Mouse (Mus musculus) midbrain, embryonic 12.5 days (tissue): ENCODE measurements around the gene Sept4. TPM values are rescaled to one million over a fixed set of nuclear protein-coding genes. Genes with fewer than 3 reads are reported as not detected.

ENCODE experiments used
- ATAC-seq: fragments of 200-750 bp; cut with Nextera tagmentation; 2 replicates; pipeline ENCODE4 v1.8.0; 2017; ENCODE audit warnings: low read depth, moderate TSS enrichment, moderate library complexity; ENCODE audit not compliant: low FRiP score
- H3K27ac ChIP-seq: fragments of 300-500 bp; sonication (generic); replicated peaks from 2 replicates; pipeline ENCODE4 v1.5.1; 2016; ENCODE audit warnings: mild to moderate bottlenecking
- H3K27me3 ChIP-seq: fragments of 300-500 bp; sonication (generic); 2 replicates; pipeline ENCODE4 v1.6.1; 2016; ENCODE audit warnings: mild to moderate bottlenecking
- H3K36me3 ChIP-seq: fragments of 300-500 bp; sonication (generic); 2 replicates; pipeline ENCODE4 v1.6.1; 2016
- H3K4me1 ChIP-seq: fragments of 300-500 bp; sonication (generic); 2 replicates; pipeline ENCODE4 v1.6.1; 2016
- H3K4me2 ChIP-seq: fragments of 300-500 bp; sonication (generic); replicated peaks from 2 replicates; pipeline ENCODE4 v1.6.1; 2016; ENCODE audit warnings: mild to moderate bottlenecking, moderate library complexity
- H3K4me3 ChIP-seq: fragments of 300-500 bp; sonication (generic); 2 replicates; pipeline ENCODE4 v1.5.1; 2016; ENCODE audit warnings: mild to moderate bottlenecking
- H3K9ac ChIP-seq: fragments of 300-500 bp; sonication (generic); replicated peaks from 2 replicates; pipeline ENCODE4 v1.6.1; 2016; ENCODE audit warnings: mild to moderate bottlenecking, moderate library complexity
- H3K9me3 ChIP-seq: fragments of 300-500 bp; sonication (generic); 2 replicates; pipeline ENCODE4 v1.6.1; 2016; ENCODE audit warnings: mild to moderate bottlenecking
- WGBS: fragments of 180-500 bp; shearing (Covaris S2); methylation state at CpG from one replicate; pipeline ENCODE4 v1.1.7; 2016; 5-methylcytosine and 5-hydroxymethylcytosine counted together
- polyA plus RNA-seq: library from polyadenylated mRNA; unstranded; fragments of >200 nt; fragmentation: Nextera tagmentation; extraction: Ambion mirVana; gene quantifications from 2 replicates; pipeline ENCODE4 v1.2.1, GENCODE M21; 2016

The Sept4 gene
- polyA plus RNA-seq, 1 experiment from 2014 or later: 12.5 TPM

DNA sequence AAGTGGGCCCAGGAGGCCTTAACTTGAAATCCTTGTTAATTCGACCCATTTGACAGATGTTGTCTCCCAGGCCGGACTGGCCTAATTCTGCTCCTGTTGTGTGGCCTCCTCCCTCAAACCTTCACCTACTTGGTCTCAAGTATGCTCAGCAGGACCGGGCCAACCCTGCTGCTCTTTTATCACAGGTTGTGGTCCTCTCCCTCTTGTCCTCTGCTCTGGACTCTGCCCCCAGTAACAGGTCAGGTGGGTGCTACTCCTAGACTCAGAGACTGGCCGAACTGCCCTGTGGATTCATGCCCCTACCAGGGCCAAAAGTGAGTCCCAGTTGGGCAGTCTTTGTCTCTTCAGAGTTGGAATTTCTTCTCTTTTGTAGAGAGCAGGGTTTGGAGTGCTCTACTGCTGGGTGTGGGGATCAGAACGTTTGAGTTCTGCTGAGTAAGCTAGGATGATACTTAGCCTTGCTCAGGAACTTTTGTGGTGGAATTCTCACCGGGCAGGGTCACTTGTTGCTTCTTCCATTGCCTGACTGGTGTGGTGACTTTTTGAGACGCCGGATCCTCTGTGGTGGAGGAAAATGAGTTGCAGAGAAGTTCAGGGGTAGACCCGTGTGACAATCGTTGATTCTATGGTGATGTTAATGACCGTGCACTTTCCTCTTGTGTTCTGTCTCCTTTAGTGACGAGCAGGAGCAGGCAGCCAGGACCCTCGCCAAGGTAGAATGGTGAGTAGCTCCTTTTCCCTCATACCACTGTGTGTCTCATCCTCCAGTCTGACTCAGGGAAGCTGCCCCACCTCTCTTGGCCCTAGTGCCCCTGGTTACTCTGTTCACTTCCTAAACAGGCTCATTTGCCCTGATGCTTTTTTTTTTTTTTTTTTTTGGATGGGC, 24.3 kb downstream of the Sept4 start:
- Histone ChIP-seq H3K27ac (peak overlapping the region; percentile 88), H3K9me3 (no peaks in the 10 kb centered on the region), H3K4me3 (peak overlapping the region; percentile 85), H3K9ac (peak overlapping the region; percentile 82), H3K36me3 (peaks cover 14% of the 10 kb centered on the region), H3K4me2 (peak overlapping the region; percentile 67), H3K27me3 (no peaks in the 10 kb centered on the region), H3K4me1 (peaks cover 65% of the 10 kb centered on the region)
- ATAC-seq: no peak
- 39% methylated on average over 13 of the region's 13 CpGs for WGBS

- Histone ChIP-seq H3K4me1 (peaks cover 53% of the 10 kb centered on the region), H3K9ac (peak overlapping the region; percentile 91), H3K4me3 (peak overlapping the region; percentile 69), H3K27ac (peak overlapping the region; percentile 83), H3K36me3 (peaks cover 39% of the 10 kb centered on the region), H3K4me2 (peak overlapping the region; percentile 92), H3K9me3 (no peaks in the 10 kb centered on the region), H3K27me3 (no peaks in the 10 kb centered on the region)
- WGBS: 1% methylated on average over 36 of the region's 37 CpGs
- peak; percentile 62 for ATAC-seq
These were observed 26.7 kb downstream of the Sept4 start for GRCm38 (mm10) chr11:87595327-87595841.

DNA sequence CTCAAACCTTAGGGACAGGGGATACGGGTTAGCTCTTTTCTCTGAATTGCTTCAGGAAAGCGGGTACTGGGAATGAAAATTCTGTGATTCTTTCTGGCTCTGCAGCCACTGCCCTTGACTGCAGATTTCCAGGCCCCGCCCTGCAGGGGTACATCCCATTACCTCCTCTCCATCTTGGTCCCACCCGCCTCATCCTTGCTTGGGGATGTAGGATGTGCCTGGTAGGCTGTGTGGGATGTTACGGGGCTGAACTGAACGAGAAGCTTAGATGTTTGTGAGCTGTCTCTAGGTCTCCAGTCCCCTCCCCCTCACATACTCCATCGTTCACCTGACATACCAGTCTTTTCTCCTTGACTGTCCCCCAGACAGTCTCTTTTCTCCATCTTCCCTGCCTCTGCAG, 27.3 kb downstream of the Sept4 start:
- Histone ChIP-seq H3K27me3 (no peaks in the 10 kb centered on the region), H3K4me2 (peak overlapping the region; percentile 92), H3K36me3 (peaks cover 45% of the 10 kb centered on the region), H3K4me1 (peaks cover 49% of the 10 kb centered on the region), H3K9me3 (no peaks in the 10 kb centered on the region), H3K9ac (peak overlapping the region; percentile 91), H3K4me3 (peak overlapping the region; percentile 69), H3K27ac (peak overlapping the region; percentile 83)
- ATAC-seq: no peak
- WGBS: 11% methylated on average over 7 of the region's 7 CpGs

DNA sequence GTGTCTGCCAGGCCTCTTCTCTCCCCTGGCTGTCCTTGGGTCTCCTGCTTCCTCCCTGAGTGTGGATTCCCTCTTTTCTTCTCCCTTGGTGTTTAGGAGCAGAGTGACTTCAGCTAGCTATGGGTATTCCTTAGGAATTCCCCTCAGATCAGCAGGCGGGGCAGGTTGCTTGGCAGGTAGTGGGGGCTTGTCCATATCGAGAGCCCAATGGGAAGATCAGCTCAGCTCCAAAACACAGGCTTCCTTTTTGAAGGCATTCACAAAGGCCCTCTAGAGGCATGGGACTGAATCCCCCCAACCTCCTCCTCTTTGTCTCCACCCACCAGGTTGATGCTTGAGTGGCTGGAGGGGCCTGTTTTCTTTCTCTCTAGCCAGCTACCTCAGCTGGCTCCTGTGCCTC, 27.8 kb downstream of the Sept4 start:
- no peak for ATAC-seq
- Histone ChIP-seq H3K9me3 (no peaks in the 10 kb centered on the region), H3K4me2 (peak overlapping the region; percentile 92), H3K9ac (peak overlapping the region; percentile 91), H3K4me1 (peaks cover 49% of the 10 kb centered on the region), H3K36me3 (peaks cover 50% of the 10 kb centered on the region), H3K27ac (peak overlapping the region; percentile 83), H3K4me3 (peak overlapping the region; percentile 69), H3K27me3 (no peaks in the 10 kb centered on the region)
- WGBS: 26% methylated on average over 2 of the region's 2 CpGs

- ATAC-seq: no peak
- Histone ChIP-seq H3K4me2 (peak overlapping the region; percentile 92), H3K36me3 (peaks cover 55% of the 10 kb centered on the region), H3K4me1 (peaks cover 49% of the 10 kb centered on the region), H3K27ac (peak overlapping the region; percentile 83), H3K27me3 (no peaks in the 10 kb centered on the region), H3K4me3 (peak overlapping the region; percentile 69), H3K9ac (peak overlapping the region; percentile 91), H3K9me3 (no peaks in the 10 kb centered on the region)
These were observed 28.4 kb downstream of the Sept4 start for GRCm38 (mm10) chr11:87597061-87597460.

DNA sequence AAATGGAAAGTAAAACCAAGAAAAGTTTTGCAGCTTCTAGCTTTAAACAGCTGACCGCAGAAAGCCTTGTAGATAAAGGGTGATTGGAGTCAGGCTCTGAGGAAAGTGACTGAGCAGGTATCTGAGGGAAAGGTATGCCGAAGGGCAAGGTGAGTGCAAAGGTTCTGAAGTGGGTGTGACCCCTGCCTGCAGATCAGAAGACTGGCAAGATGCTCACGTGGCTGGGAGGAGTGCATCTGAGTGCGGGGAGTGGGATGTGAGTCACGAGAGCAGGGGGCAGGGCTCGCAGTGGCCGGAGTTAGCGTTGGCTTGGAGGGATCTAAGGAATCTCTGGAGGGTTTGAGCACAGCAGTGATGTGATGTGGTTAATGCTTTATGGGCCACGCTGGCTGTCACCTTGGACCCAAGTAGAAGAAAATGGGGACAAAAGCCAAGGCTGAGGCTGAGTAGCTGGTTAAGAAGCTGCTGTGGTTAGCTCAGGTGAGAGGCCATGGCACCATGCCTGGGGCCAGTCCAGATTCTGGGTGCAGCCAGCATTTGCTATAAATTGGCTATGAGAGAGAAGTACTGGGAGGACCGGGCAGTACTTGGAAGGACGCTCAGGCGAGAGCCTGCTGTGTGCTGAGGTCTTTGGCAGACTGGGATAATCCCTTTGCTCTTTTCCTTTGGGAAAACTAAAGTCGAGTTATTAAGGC, 30.8 kb downstream of the Sept4 start:
- H3K9ac ChIP-seq: no peak overlapping the region
- no peak overlapping the region for H3K4me3 ChIP-seq
- H3K4me2 ChIP-seq: no peak overlapping the region
- ATAC-seq: no peak
- no peak overlapping the region for H3K27ac ChIP-seq
- no peaks in the 10 kb centered on the region for H3K9me3 ChIP-seq
- WGBS: 92% methylated on average over 13 of the region's 13 CpGs
- peaks cover 76% of the 10 kb centered on the region for H3K36me3 ChIP-seq
- H3K27me3 ChIP-seq: no peaks in the 10 kb centered on the region
- H3K4me1 ChIP-seq: peaks cover 27% of the 10 kb centered on the region

GRCm38 (mm10) chr11:87600322-87600853, 31.7 kb downstream of the Sept4 start:
- no peaks in the 10 kb centered on the region for H3K27me3 ChIP-seq
- 92% methylated on average over 10 of the region's 10 CpGs for WGBS
- no peak overlapping the region for H3K27ac ChIP-seq
- peaks cover 19% of the 10 kb centered on the region for H3K4me1 ChIP-seq
- ATAC-seq: no peak
- peaks cover 84% of the 10 kb centered on the region for H3K36me3 ChIP-seq
- no peak overlapping the region for H3K4me3 ChIP-seq
- H3K4me2 ChIP-seq: no peak overlapping the region
- H3K9ac ChIP-seq: no peak overlapping the region
- no peaks in the 10 kb centered on the region for H3K9me3 ChIP-seq

GRCm38 (mm10) chr11:87602234-87602633, 33.5 kb downstream of the Sept4 start:
- Histone ChIP-seq H3K36me3 (peaks cover 100% of the 10 kb centered on the region), H3K4me1 (peaks cover 4% of the 10 kb centered on the region; the same call in 1 of the 2 replicates), H3K27me3 (no peaks in the 10 kb centered on the region), H3K9me3 (no peaks in the 10 kb centered on the region), H3K27ac (no peak overlapping the region), H3K9ac (no peak overlapping the region), H3K4me3 (no peak overlapping the region), H3K4me2 (no peak overlapping the region)
- no peak for ATAC-seq
- 94% methylated on average over 9 of the region's 9 CpGs for WGBS

- Histone ChIP-seq H3K4me3 (no peak overlapping the region), H3K9me3 (no peaks in the 10 kb centered on the region), H3K36me3 (peaks cover 100% of the 10 kb centered on the region), H3K9ac (no peak overlapping the region), H3K4me1 (no peaks in the 10 kb centered on the region), H3K27me3 (no peaks in the 10 kb centered on the region), H3K27ac (no peak overlapping the region), H3K4me2 (no peak overlapping the region)
- no peak for ATAC-seq
- WGBS: 96% methylated on average over 2 of the region's 2 CpGs
These were observed 34.9 kb downstream of the Sept4 start for GRCm38 (mm10) chr11:87603571-87603970.

- Histone ChIP-seq H3K9ac (no peak overlapping the region), H3K4me2 (no peak overlapping the region), H3K4me3 (no peak overlapping the region), H3K27ac (no peak overlapping the region), H3K4me1 (no peaks in the 10 kb centered on the region), H3K27me3 (no peaks in the 10 kb centered on the region), H3K36me3 (peaks cover 99% of the 10 kb centered on the region), H3K9me3 (no peaks in the 10 kb centered on the region)
- WGBS: 90% methylated on average over 7 of the region's 7 CpGs
- ATAC-seq: no peak
These were observed 40.6 kb downstream of the Sept4 start for GRCm38 (mm10) chr11:87609264-87609663.

DNA sequence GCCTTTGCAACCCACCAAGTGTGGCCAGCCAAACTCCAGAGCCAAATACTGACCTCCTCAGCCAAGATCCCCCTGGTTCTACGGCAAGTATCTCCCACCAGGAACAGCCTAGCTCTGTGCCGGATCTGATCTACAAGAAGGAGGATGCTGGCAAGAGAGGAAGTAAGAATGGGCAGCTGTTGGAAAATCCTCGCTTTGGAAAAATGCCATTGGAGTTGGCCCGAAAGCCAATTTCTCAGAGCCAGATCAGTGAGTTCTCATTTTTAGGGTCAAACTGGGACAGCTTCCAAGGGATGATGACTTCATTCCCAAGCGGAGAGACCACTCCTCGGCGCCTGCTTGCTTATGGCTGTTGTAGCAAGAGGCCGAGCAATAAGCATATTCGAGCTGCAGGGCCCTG, 42.8 kb downstream of the Sept4 start:
- H3K4me1 ChIP-seq: no peaks in the 10 kb centered on the region
- no peaks in the 10 kb centered on the region for H3K9me3 ChIP-seq
- no peak overlapping the region for H3K4me2 ChIP-seq
- 94% methylated on average over 9 of the region's 9 CpGs for WGBS
- peaks cover 99% of the 10 kb centered on the region for H3K36me3 ChIP-seq
- no peak overlapping the region for H3K27ac ChIP-seq
- no peak overlapping the region for H3K9ac ChIP-seq
- no peaks in the 10 kb centered on the region for H3K27me3 ChIP-seq
- ATAC-seq: no peak
- H3K4me3 ChIP-seq: no peak overlapping the region

GRCm38 (mm10) chr11:87613972-87614371, 45.3 kb downstream of the Sept4 start:
- Histone ChIP-seq H3K4me2 (no peak overlapping the region), H3K4me1 (no peaks in the 10 kb centered on the region), H3K36me3 (peaks cover 99% of the 10 kb centered on the region), H3K9ac (no peak overlapping the region), H3K27me3 (no peaks in the 10 kb centered on the region), H3K27ac (no peak overlapping the region), H3K4me3 (no peak overlapping the region), H3K9me3 (no peaks in the 10 kb centered on the region)
- 90% methylated on average over 7 of the region's 7 CpGs for WGBS
- ATAC-seq: no peak
